Mouse (Mus musculus) retina, postnatal 1 day (tissue): ENCODE measurements around the gene Fbxl16.
"Not testable (repeated sequence)": the region's sequence is repeated elsewhere in the genome, so short reads cannot be mapped to it uniquely, and the experiment has no call there.

ENCODE experiments used
- DNase-seq: peaks from one replicate; pipeline ENCODE4 v3.0.0-alpha.2; 2012

Fbxl16 gene

GRCm38 (mm10) chr17:25796211-25796771 is 12.6 kb upstream of the Fbxl16 start:
- no peak for DNase-seq

- DNase-seq = peak; percentile 95
These were observed 11.9 kb upstream of the Fbxl16 start, which contains the start of gene Metrn for GRCm38 (mm10) chr17:25796951-25797369. Metrn (minus strand) TSS chr17:25797136.

DNA sequence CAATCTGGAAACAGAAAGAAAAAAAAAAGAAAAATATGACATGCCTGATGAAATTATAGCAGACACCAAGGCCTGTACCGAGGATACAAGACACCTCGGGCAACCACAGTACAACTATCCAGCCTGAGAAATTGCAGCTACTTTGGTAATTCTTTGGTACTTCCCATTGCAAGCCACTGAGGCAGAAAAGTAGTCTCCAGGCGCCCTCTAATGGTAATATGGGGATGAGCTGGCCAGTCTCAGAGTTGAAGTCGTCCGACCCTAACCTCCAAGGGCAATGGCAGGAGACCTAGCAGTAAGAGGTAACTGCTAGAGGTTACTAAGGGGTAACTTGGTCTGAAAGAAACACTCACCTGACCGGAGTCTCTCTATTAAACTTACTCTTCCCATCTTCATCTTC is 7.9 kb upstream of the Fbxl16 start:
- peak; percentile 91 for DNase-seq

GRCm38 (mm10) chr17:25802825-25803517 is 5.9 kb upstream of the Fbxl16 start:
- DNase-seq = peak; percentile 96

DNA sequence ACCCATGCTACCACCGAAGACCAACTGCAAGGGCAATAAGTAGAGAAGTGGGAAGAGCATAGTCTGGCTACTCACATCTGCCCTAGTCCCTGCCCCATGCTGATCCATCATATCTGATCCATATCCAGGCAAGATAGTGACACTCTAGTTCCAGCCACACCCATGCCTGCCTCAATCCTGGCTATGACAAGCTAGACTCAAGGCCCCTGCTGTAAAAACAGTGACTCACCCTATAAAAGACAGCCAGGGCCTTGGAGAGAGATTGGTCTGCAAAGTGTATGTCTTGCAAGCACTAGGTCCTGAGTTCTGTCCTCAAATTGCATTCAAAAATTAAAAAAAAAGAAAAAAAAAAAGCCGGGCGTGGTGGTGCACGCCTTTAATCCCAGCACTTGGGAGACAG is 2.4 kb upstream of the Fbxl16 start:
- DNase-seq = no peak

DNA sequence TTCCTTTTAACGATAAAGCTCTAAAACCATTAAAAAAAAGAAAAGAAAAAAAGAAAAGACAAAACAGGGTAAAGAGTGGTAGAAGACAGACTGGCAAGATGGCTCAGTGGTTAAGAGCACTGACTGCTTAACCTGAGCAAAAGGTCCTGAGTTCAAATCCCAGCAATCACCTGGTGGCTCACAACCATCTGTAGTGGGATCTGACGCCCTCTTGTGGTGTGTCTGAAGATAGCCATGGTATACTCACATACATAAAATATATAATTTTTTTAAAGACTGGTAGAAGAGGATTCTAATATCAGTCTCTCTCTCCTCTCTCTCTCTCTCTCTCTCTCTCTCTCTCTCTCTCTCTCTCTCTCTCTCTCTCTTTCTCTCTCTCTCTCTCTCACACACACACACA is 1.4 kb upstream of the Fbxl16 start:
- DNase-seq = not testable (repeated sequence)

- no peak for DNase-seq
These were observed 857 bp upstream of the Fbxl16 start for GRCm38 (mm10) chr17:25808028-25808427.

- peak; percentile 72 for DNase-seq
These were observed 888 bp downstream of the Fbxl16 start for GRCm38 (mm10) chr17:25809606-25810340.

DNA sequence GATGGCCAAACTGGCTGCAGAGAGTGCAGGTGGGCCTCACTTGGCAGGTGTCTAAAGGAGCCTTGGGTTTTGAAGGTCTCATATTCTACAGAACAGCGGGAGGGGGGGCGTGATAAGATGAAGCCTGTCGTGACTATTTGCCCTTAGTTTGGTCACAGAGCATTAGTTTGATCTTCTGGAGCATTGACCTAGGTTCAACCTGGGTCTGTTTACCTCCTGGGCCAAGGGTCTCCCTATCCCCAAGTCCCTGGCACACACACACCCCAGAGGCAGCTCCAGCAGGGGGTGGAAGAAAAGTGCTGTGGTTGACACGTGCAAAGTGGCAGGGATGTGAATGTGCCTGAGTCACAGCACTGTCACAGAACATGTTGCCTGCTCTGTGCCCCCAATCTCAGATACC is 2.0 kb downstream of the Fbxl16 start:
- DNase-seq = no peak

- DNase-seq = peak; percentile 87
These were observed 4.6 kb downstream of the Fbxl16 start for GRCm38 (mm10) chr17:25813471-25813870.

DNA sequence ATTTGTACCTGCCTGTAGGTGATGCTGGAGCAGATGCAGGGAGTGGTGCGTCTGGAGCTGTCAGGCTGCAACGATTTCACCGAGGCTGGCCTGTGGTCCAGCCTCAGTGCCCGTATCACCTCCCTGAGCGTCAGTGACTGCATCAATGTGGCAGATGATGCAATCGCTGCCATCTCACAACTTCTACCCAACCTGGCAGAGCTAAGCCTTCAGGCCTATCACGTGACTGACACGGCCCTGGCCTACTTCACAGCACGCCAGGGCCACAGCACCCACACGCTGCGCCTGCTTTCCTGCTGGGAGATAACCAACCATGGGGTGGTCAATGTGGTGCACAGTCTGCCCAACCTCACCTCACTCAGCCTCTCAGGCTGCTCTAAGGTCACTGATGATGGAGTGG is 8.8 kb downstream of the Fbxl16 start:
- no peak for DNase-seq

- peak; percentile 35 for DNase-seq
These were observed 10.2 kb downstream of the Fbxl16 start for GRCm38 (mm10) chr17:25818851-25819780.

DNA sequence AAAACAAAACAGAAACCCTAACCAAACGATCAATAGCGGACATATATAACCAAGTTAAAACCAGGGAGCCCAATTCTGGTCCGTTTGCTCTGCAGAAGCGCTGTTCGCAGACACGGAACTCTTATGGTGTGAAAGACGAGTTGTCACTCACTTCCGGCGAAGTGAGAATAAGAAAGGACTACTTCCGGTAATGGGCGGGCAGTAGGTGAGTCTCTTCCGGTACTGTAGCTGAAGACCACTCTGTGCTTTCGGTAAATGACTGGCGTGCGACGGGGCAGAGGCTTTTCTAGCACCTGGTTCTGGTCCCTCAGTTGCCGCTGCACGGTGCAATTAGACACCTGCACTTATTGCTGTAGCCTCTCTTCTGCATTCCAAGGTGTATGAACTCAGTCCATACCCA is 14.6 kb downstream of the Fbxl16 start, which contains the start of gene Wdr24:
Gene Wdr24, plus strand, starts transcription at position 176 of the 400 bp plus-strand sequence.
- DNase-seq = peak; percentile 95

- no peak for DNase-seq
These were observed 15.7 kb downstream of the Fbxl16 start for GRCm38 (mm10) chr17:25824362-25825142.

DNA sequence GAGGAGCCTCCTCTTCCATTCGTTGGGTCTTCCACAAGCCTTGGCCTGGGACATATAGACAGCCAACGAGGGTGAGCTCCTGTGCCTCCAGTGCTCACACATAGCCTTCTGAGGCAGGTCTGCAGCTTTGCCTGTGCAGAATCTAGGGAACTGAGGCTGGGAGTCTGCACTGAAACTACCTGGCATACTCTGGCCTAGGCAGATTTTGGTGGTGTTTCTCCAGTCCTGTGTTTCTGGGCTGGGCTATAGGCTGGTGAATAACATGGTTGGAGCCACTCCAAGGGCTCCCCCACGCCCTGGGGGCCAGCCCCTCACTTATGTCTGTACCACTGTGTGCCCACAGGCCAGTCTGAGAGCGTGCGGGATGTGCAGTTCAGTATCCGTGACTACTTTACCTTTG is 16.4 kb downstream of the Fbxl16 start:
- DNase-seq = no peak

DNA sequence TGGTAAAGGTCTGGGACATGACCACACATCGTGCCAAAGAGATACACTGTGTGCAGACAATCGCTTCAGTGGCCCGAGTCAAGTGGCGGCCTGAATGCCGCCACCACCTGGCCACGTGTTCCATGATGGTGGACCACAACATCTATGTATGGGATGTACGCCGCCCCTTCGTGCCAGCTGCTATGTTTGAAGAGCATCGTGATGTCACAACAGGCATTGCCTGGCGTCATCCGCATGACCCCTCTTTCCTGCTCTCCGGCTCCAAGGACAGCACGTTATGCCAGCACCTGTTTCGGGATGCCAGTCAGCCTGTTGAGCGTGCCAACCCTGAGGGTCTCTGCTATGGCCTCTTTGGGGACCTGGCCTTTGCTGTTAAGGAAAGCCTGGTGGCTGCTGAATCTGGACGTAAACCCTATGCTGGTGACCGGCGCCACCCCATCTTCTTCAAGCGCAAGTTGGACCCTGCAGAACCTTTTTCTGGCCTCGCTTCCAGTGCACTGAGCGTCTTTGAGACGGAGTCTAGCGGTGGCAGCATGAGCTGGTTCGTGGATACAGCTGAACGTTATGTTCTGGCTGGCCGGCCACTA is 17.2 kb downstream of the Fbxl16 start:
- no peak for DNase-seq

- no peak for DNase-seq
These were observed 18.1 kb downstream of the Fbxl16 start for GRCm38 (mm10) chr17:25827011-25827410.

GRCm38 (mm10) chr17:25827546-25828222 is 18.8 kb downstream of the Fbxl16 start:
- no peak for DNase-seq

DNA sequence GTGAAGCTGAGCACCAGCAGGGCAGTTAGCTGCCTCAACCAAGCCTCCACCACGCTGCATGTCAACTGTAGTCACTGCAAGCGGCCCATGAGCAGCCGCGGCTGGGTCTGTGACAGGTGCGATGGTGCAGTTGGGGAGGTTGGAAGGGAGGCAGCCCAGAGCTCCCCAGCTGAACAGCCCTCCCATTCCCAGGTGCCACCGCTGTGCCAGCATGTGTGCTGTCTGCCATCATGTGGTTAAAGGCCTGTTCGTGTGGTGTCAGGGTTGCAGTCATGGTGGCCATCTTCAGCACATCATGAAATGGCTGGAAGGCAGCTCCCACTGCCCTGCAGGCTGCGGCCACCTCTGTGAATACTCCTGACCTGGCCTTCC is 19.3 kb downstream of the Fbxl16 start:
- DNase-seq = no peak

GRCm38 (mm10) chr17:25828712-25829557 is 20.1 kb downstream of the Fbxl16 start, which contains the start of gene Jmjd8:
Jmjd8 (plus strand) TSS chr17:25828867.
- DNase-seq = peak; percentile 90
